ENCODE assay signal across 8 mouse cellular contexts in genomic region chr7:116038511-116038910, GRCm38 (mm10). TPM values are rescaled to one million over a fixed set of nuclear protein-coding genes. Genes with fewer than 3 reads are reported as not detected.
A peak's percentile ranks its signal among the peaks of the same experiment; 100 is the strongest.
DNase-seq lines count a peak whose midpoint lies in the region; ATAC-seq and TF ChIP-seq lines count a peak whose summit lies in the region.

TSS of gene Sox6 (minus strand) at chr7:116038796.

- 0 out of 2 replicates have a peak, but pooled peaks cover 2% of the 10 kb centered on the region for H3K9me3 ChIP-seq in megakaryocyte, embryonic 14.5 days
- H3K9me3 ChIP-seq in erythroblast, embryonic 14.5 days (ENCODE audit: control insufficient read depth, low read length): peaks cover 26% of the 10 kb centered on the region; the same call in 1 of the 2 replicates
- H3K9me3 ChIP-seq in heart, postnatal 0 days (replicated peaks; ENCODE audit: control insufficient read depth, low read length): no peaks in the 10 kb centered on the region

- DNase-seq in heart, postnatal 0 days (ENCODE audit: low spot score): peak; percentile 38
- DNase-seq in layer of hippocampus, postnatal 36 days: peak in 1 of 2 experiments; percentile 5
- DNase-seq in frontal cortex, postnatal 14 days (ENCODE audit: low spot score in 2 of 2): no peak
- DNase-seq in right cerebral cortex, adult 2 months (ENCODE audit: low spot score in 2 of 2): no peak

- no peak within 1 kb of the TSS for H3K27ac ChIP-seq in heart, postnatal 0 days (ENCODE audit: low read depth)
- H3K27ac ChIP-seq in macrophage: no peak within 1 kb of the TSS

- H3K36me3 ChIP-seq in megakaryocyte, embryonic 14.5 days (replicated peaks; ENCODE audit: low read length): no peaks in the 10 kb centered on the region
- no peaks in the 10 kb centered on the region for H3K36me3 ChIP-seq in erythroblast, embryonic 14.5 days (ENCODE audit: control insufficient read depth)
- H3K36me3 ChIP-seq in heart, postnatal 0 days (replicated peaks; ENCODE audit: control insufficient read depth, insufficient read depth, low read length): no peaks in the 10 kb centered on the region
- H3K36me3 ChIP-seq in macrophage (ENCODE audit: inconsistent target): no peaks in the 10 kb centered on the region

- peak within 1 kb of the TSS; percentile 94 for H3K4me3 ChIP-seq in megakaryocyte, embryonic 14.5 days (replicated peaks)
- peak within 1 kb of the TSS; percentile 42 for H3K4me3 ChIP-seq in erythroblast, embryonic 14.5 days (replicated peaks)
- H3K4me3 ChIP-seq in heart, postnatal 0 days (ENCODE audit: low read depth, low read length): peak within 1 kb of the TSS; percentile 57
- H3K4me3 ChIP-seq in macrophage (ENCODE audit: inconsistent target): peak within 1 kb of the TSS; percentile 17; the same call in 1 of the 2 replicates

- H3K27me3 ChIP-seq in megakaryocyte, embryonic 14.5 days (replicated peaks): peaks cover 75% of the 10 kb centered on the region
- peaks cover 89% of the 10 kb centered on the region for H3K27me3 ChIP-seq in erythroblast, embryonic 14.5 days (ENCODE audit: control insufficient read depth)
- H3K27me3 ChIP-seq in heart, postnatal 0 days (ENCODE audit: control insufficient read depth, insufficient read depth, low read length): peaks cover 22% of the 10 kb centered on the region

- ATAC-seq in megakaryocyte, adult 5-6 weeks (ENCODE audit: poor library complexity, severe bottlenecking): no peak
- ATAC-seq in heart, postnatal 0 days (ENCODE audit: insufficient read depth, low read depth): no peak

- no peak for TF ChIP-seq CTCF in heart, postnatal 0 days (IDR thresholded peaks at IDR 0.05; ENCODE audit: low read depth)

- no peaks in the 10 kb centered on the region for H3K79me2 ChIP-seq in macrophage (ENCODE audit: inconsistent target)

- H3K4me1 ChIP-seq in megakaryocyte, embryonic 14.5 days: peaks cover 52% of the 10 kb centered on the region
- peaks cover 29% of the 10 kb centered on the region for H3K4me1 ChIP-seq in erythroblast, embryonic 14.5 days (ENCODE audit: control insufficient read depth)
- H3K4me1 ChIP-seq in heart, postnatal 0 days (ENCODE audit: control insufficient read depth, insufficient read depth): peaks cover 9% of the 10 kb centered on the region; the same call in 1 of the 2 replicates

- peak within 1 kb of the TSS; percentile 98 for H3K4me2 ChIP-seq in heart, postnatal 0 days (ENCODE audit: low read depth, low read length)

- peak within 1 kb of the TSS; percentile 44 for H3K9ac ChIP-seq in heart, postnatal 0 days (replicated peaks; ENCODE audit: low read depth, low read length)

- no peak for TF ChIP-seq EP300 in heart, postnatal 0 days (IDR thresholded peaks at IDR 0.05; ENCODE audit: low read depth)

- 6% methylated on average over 11 of the region's 11 CpGs for WGBS in heart, postnatal 0 days
- 10% methylated on average over 11 of the region's 11 CpGs for WGBS in macrophage (ENCODE audit: missing documents)

RNA-seq across cellular contexts. Expression of gene Sox6, which starts in this region (rescaled TPM):
- polyA plus RNA-seq in megakaryocyte, embryonic 14.5 days (2012; ENCODE audit: insufficient read depth, low replicate concordance): 0.17 TPM in 1 of 2 replicates, not detected in the other
- 0.45 and 3.8 TPM in 2 replicates for total RNA-seq in megakaryocyte, adult 5-6 weeks (2015)
- 0.99 and 1.2 TPM in 2 replicates for total RNA-seq in megakaryocyte, adult 5-6 weeks (2017)
- polyA plus RNA-seq in erythroblast, embryonic 14.5 days (2012): 3.3 and 3.7 TPM in 2 replicates
- 30.8 and 68.5 TPM in 2 replicates for total RNA-seq in heart, postnatal 0 days (2014; rRNA removed; ENCODE audit: low replicate concordance)
- polyA plus RNA-seq in heart, postnatal 0 days (2015; fragmentation: Nextera tagmentation; extraction: Ambion mirVana): 23.4 and 25.4 TPM in 2 replicates
- 10 to 100 TPM; 24.3 to 34.7 TPM for total RNA-seq in layer of hippocampus, postnatal 36 days (2021)
- total RNA-seq in macrophage (2018; cell fraction: chromatin; rRNA removed): under 1 TPM in 3 of 26 experiments, not detected in 23; 0.25 to 0.35 (median 0.28) TPM
- total RNA-seq in macrophage (2018; cell fraction: cytosol; rRNA removed): under 1 TPM in 1 of 26 experiments, not detected in 25; 0.09 TPM
- total RNA-seq in macrophage (2018; cell fraction: nucleus; rRNA removed): not detected
- polyA plus RNA-seq in macrophage (2018): not detected in 3 replicates

Comparison
In these comparisons a context has a peak if more than half of its experiments do, and no peak if none do; other contexts are left out.
1. H3K4me3 ChIP-seq: peak in every context shown above with its lines; median percentile 94 in megakaryocyte, embryonic 14.5 days; 57 in heart, postnatal 0 days; 42 in erythroblast, embryonic 14.5 days; 17 in macrophage.